Mouse (Mus musculus) heart, postnatal 0 days (tissue): ENCODE data around the gene Mid1.
"Not testable (repeated sequence)": the region's sequence is repeated elsewhere in the genome, so short reads cannot be mapped to it uniquely, and the experiment has no call there.

Source experiments
- CTCF ChIP-seq: IDR thresholded peaks from 2 replicates; pipeline ENCODE4 v1.5.1; 2016; ENCODE audit warnings: antibody characterized with exemption, control low read depth, low read depth
- EP300 ChIP-seq: IDR thresholded peaks from 2 replicates; pipeline ENCODE4 v1.6.1; 2016; ENCODE audit warnings: antibody characterized with exemption, low read depth

DNA sequence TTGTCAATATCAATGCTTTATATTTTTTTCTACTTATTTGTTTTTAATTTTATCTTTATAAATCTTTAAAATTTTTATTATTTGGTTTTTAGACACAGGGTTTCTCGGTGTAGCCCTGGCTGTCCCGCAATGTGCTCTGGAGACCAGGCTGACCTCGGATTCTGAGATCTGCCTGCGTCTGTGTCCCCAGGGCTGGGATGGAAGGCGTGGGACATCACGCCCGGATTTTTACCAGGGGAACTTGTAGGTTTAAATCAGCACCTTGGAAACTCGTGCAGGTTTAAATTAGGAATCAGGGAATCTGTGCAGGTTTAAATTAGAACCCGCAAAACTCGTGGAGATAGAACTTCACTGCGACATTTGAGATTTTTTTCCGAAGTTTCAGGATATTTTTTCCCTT is 336.2 kb downstream of the Mid1 start:
- TF ChIP-seq EP300 = not testable (repeated sequence)
- peak; percentile 24; the same call in 1 of the 2 replicates for TF ChIP-seq CTCF
